Mouse (Mus musculus) ES-E14 (cell line): ENCODE results near the gene Dpf2. TPM values are rescaled to one million over a fixed set of nuclear protein-coding genes. Genes with fewer than 3 reads are reported as not detected.

Source experiments
- DNase-seq: peaks from one replicate; pipeline ENCODE4 v3.0.0-alpha.2; 2013; ENCODE audit warnings: low read depth, low spot score
- H3K27ac ChIP-seq: 2 replicates; pipeline ENCODE4 v1.5.1; 2012; ENCODE audit warnings: low read depth, mild to moderate bottlenecking, low read length, moderate library complexity, mixed read lengths; ENCODE audit not compliant: poor library complexity, insufficient read depth, severe bottlenecking
- H3K36me3 ChIP-seq: 2 replicates; pipeline ENCODE4 v1.6.1; 2012; ENCODE audit warnings: mild to moderate bottlenecking, low read length, moderate library complexity, mixed read lengths; ENCODE audit not compliant: control insufficient read depth, poor library complexity, insufficient read depth, severe bottlenecking
- H3K4me1 ChIP-seq, 2 experiments: fragments of 150-350 bp in 1 of 2; sonication (generic) in 1 of 2; 2 replicates each; pipeline ENCODE4 v1.6.1; 2012; ENCODE audit warnings: low read length in 2 of 2, mild to moderate bottlenecking in 1 of 2, mixed read lengths in 1 of 2; ENCODE audit not compliant: control insufficient read depth in 2 of 2, insufficient read depth in 2 of 2, poor library complexity in 1 of 2
- H3K4me3 ChIP-seq, 2 experiments: fragments of 150-350 bp in 1 of 2; sonication (generic) in 1 of 2; 2 replicates each; pipeline ENCODE4 v1.5.1; 2012; ENCODE audit warnings: low read length in 2 of 2, low read depth in 1 of 2, mild to moderate bottlenecking in 1 of 2, mixed read lengths in 1 of 2; ENCODE audit not compliant: insufficient read depth in 1 of 2, poor library complexity in 1 of 2, severe bottlenecking in 1 of 2
- H3K9ac ChIP-seq: 2 replicates; pipeline ENCODE4 v1.6.1; 2012; ENCODE audit warnings: low read depth, mild to moderate bottlenecking, low read length, mixed read lengths; ENCODE audit not compliant: poor library complexity, insufficient read depth, severe bottlenecking
- H3K9me3 ChIP-seq: fragments of 150-350 bp; sonication (generic); 2 replicates; pipeline ENCODE4 v1.6.1; 2012; ENCODE audit warnings: low read depth, mild to moderate bottlenecking, low read length; ENCODE audit not compliant: control insufficient read depth, insufficient read depth
- CHD2 ChIP-seq: IDR thresholded peaks from 2 replicates; pipeline ENCODE4 v1.6.1; 2014; ENCODE audit warnings: mild to moderate bottlenecking, low read depth, low read length, inconsistent platforms
- HCFC1 ChIP-seq: IDR thresholded peaks from 2 replicates; pipeline ENCODE4 v1.6.1; 2012; ENCODE audit warnings: low read length, inconsistent platforms, borderline replicate concordance; ENCODE audit not compliant: insufficient read depth
- MAFK ChIP-seq: IDR thresholded peaks from 2 replicates; pipeline ENCODE4 v1.6.1; 2014; ENCODE audit warnings: mild to moderate bottlenecking, low read depth, low read length, inconsistent platforms; ENCODE audit not compliant: insufficient read depth
- ZC3H11A ChIP-seq: IDR thresholded peaks from 2 replicates; pipeline ENCODE4 v1.6.1; 2012; ENCODE audit warnings: low read depth, mild to moderate bottlenecking, inconsistent platforms, low read length, borderline replicate concordance
- ZNF384 ChIP-seq: IDR thresholded peaks from 2 replicates; pipeline ENCODE4 v1.6.1; 2012; ENCODE audit warnings: low read depth, low read length, inconsistent platforms
- in situ Hi-C, 2 experiments: fragments of 600-800 bp; cut with MboI; formaldehyde crosslinking; loops; one replicate each; pipeline ENCODE4 v1.15.1; 2025; ENCODE audit warnings: low sequenced_read_pairs in 2 of 2, inconsistent platforms in 1 of 2; ENCODE audit not compliant: unreplicated experiment in 2 of 2
- total RNA-seq: library from RNA; depleted of rRNA; stranded (reverse); fragments of 300-350 nt; gene quantifications from 2 replicates; pipeline ENCODE4 v1.2.3, GENCODE M21; 2012

Gene Dpf2
- total RNA-seq, 1 experiment: 37.9 TPM

DNA sequence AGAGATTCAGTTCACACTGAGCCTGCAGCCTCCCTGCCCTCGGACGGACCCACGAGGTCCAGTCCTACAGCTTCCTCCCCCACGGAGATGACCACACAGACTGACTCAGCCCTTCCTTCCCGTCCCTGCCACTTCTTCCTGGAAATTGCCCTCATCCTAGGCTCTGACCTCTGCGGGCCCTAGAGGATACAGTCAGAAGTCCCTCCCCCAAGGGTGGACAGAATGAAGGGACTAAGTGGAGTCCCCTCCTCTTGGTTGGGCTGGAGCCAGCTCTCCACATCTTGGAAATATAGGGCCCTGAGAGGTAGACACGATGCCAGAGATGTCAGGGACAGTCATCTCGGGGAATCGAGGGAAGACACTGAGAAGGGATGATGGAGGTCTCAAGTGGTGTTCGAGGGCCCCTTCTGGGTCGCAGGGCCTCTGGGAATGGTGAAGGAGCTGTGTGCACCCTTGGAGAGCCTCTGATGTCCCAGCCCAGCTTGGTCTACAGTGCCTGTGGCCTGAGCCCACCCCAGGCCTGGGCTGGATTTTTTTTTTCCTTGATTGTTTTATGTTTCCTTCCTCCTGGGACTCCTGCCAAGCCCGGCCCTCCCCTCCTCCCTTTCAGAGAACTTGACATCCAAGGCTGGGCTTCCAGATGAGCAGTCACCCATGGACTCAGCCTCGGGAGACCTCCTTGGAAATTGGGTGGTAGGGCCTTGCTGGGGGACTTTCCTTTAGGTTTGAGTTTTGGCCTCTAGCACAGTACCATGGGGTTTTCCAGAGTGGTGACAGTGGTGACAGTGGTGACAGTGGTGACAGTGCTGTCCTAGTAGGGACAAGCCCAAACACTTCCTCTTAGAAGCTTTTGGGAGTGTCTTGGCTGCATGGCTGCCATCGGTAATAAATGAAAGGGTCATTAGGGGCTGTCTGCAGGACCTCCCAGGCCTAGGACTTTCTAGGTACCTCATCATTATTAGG is 17.1 kb upstream of the Dpf2 start:
- no peak overlapping the region for H3K27ac ChIP-seq
- TF ChIP-seq ZNF384 (no peak), MAFK (no peak), HCFC1 (no peak), ZC3H11A (no peak), CHD2 (no peak)
- peaks cover 0 to 4% of the 10 kb centered on the region in 2 experiments; a peak in 1 of 4 replicates for H3K4me1 ChIP-seq
- no peaks in the 10 kb centered on the region for H3K9me3 ChIP-seq
- H3K9ac ChIP-seq: no peak overlapping the region
- DNase-seq: no peak
- in situ Hi-C loops: no loop called here
- H3K4me3 ChIP-seq: no peak overlapping the region
- no peaks in the 10 kb centered on the region for H3K36me3 ChIP-seq

DNA sequence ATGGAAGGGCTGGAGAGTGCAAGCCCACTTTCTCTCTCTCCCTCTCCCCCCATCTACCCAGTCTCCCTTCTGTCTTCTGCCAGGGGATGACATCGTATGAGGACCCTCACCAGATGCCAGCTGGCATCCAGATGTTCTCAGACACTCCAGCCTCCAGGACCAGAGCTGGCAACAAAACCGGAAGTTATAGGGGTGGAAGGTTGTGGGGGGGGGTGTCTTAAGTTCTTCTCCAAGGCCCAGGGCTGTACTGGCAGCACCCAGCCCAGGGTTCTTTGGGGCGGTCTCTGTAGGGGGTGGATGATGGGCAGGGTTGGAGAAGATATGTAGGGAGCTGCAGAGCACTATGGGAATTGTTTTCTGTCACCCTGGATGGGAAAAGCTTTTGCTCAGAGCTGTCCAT is 15.7 kb upstream of the Dpf2 start:
- H3K4me3 ChIP-seq: no peak overlapping the region
- H3K9ac ChIP-seq: no peak overlapping the region
- no peak for DNase-seq
- peaks cover 2 to 4% of the 10 kb centered on the region in 2 experiments; a peak in 2 of 4 replicates for H3K4me1 ChIP-seq
- H3K36me3 ChIP-seq: no peaks in the 10 kb centered on the region
- TF ChIP-seq ZC3H11A: no peak
- TF ChIP-seq MAFK: no peak
- TF ChIP-seq CHD2: no peak
- no peak for TF ChIP-seq HCFC1
- TF ChIP-seq ZNF384: no peak
- no peaks in the 10 kb centered on the region for H3K9me3 ChIP-seq
- H3K27ac ChIP-seq: no peak overlapping the region
- in situ Hi-C loops: no loop called here

DNA sequence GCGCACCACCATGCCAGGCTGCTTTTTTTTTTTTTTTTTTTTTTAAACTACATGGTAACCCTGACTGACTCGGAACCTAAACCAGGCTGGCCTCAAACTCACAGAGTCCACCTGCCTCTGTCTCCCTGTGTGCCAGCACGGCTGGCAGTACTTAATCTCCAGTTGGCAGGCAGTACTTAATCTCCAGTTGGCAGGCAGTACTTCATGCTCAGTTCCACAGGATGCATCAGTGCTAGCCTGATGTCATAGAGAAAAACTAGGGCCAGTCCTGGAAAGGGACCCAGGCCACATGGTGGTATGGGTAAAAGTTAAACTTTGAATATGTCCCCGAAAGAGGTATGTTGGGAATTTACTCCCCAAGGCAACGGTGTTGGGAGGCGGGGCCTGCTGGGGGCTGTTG is 15.3 kb upstream of the Dpf2 start:
- Histone ChIP-seq H3K4me1 (peaks cover 2 to 4% of the 10 kb centered on the region in 2 experiments; a peak in 2 of 4 replicates), H3K9me3 (no peaks in the 10 kb centered on the region), H3K36me3 (no peaks in the 10 kb centered on the region), H3K27ac (no peak overlapping the region), H3K4me3 (no peak overlapping the region), H3K9ac (no peak overlapping the region)
- no peak for TF ChIP-seq ZC3H11A
- TF ChIP-seq HCFC1: no peak
- no peak for TF ChIP-seq ZNF384
- no peak for TF ChIP-seq CHD2
- TF ChIP-seq MAFK: no peak
- DNase-seq: no peak
- in situ Hi-C loops: no loop called here

DNA sequence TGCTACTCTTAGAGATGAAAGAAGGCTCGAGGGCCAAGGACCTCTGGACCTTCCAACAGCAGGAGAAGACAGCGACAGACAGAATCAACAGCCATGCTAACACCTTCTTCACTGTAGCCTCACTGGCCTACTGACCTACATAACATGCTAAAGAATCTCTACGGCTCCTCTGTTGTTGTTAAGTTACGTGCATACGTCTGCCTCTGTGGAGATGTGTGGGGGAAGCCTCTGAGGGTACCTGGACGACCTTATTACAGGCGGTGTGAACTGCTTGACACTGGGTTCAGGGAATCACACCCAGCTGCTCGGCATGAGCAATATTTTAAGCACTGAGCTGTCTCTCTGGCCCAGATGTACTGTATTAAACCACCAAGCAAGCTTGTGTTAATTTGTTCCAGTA is 14.7 kb upstream of the Dpf2 start:
- DNase-seq: no peak
- TF ChIP-seq ZC3H11A (no peak), ZNF384 (no peak), CHD2 (no peak), MAFK (no peak), HCFC1 (no peak)
- no peak overlapping the region for H3K4me3 ChIP-seq
- peaks cover 2 to 4% of the 10 kb centered on the region in 2 experiments; a peak in 2 of 4 replicates for H3K4me1 ChIP-seq
- H3K27ac ChIP-seq: no peak overlapping the region
- H3K9ac ChIP-seq: no peak overlapping the region
- H3K36me3 ChIP-seq: no peaks in the 10 kb centered on the region
- in situ Hi-C loops: no loop called here
- H3K9me3 ChIP-seq: no peaks in the 10 kb centered on the region
